ENCODE assay signal across 9 mouse cellular contexts in the genomic region with DNA sequence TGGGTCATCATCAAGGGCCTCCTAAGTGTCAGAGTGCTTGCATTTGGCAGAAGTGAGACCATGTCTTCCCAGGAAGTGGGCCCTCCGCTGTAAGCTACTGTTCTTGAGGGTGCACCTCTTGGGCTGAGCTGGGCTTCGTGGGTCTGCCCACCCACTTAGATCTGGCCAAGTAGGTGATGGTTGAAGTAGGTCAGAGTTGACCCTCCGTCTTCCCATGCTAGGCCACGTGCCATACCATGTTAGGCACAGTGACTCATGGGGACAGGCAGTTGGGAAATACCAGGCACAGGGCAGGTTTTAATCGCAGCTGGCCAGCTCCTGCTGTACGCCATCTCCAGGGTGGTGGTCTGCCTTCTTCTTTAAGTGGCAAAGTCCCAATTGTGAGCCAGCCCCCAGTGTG. TPM values are rescaled to one million over a fixed set of nuclear protein-coding genes. Genes with fewer than 3 reads are reported as not detected.
DNase-seq lines count a peak whose midpoint lies in the region; ATAC-seq and TF ChIP-seq lines count a peak whose summit lies in the region.
"Had no signal": no experiment of that assay in that cellular context is flagged by ENCODE, and none has a peak within 500 bp of the region (broad histone marks: within the 10 kb centered on the region; RNA-seq: fewer than 3 reads in every experiment).

No protein-coding gene starts in this region.

- H3K79me2 ChIP-seq in macrophage (ENCODE audit: inconsistent target): peaks cover 21% of the 10 kb centered on the region

- DNase-seq in cerebellum, adult 8-10 months: peak; percentile 37
- no peak for DNase-seq in cerebellum, adult 9-11 months
- no peak for DNase-seq in liver, embryonic 13.5 days
- DNase-seq in gastrocnemius, adult 2 months: peak; percentile 75
- DNase-seq in spleen, adult 18-20 months: no peak
- no peak for DNase-seq in cerebellum, postnatal 36 days

- H3K4me2 ChIP-seq in liver, embryonic 13.5 days: peak overlapping the region; percentile 100
- H3K4me2 ChIP-seq in liver, embryonic 12.5 days: no peak overlapping the region; the same call in 1 of the 2 replicates

- no peak overlapping the region for H3K9ac ChIP-seq in liver, embryonic 13.5 days
- H3K9ac ChIP-seq in liver, embryonic 12.5 days: no peak overlapping the region

- no peaks in the 10 kb centered on the region for H3K9me3 ChIP-seq in liver, embryonic 13.5 days (replicated peaks)
- H3K9me3 ChIP-seq in liver, embryonic 12.5 days (replicated peaks): no peaks in the 10 kb centered on the region

- H3K4me1 ChIP-seq in liver, embryonic 13.5 days (replicated peaks): peaks cover 49% of the 10 kb centered on the region
- H3K4me1 ChIP-seq in liver, embryonic 12.5 days: peaks cover 40% of the 10 kb centered on the region

- no peak overlapping the region for H3K27ac ChIP-seq in liver, embryonic 13.5 days
- no peak overlapping the region for H3K27ac ChIP-seq in liver, embryonic 12.5 days
- H3K27ac ChIP-seq in gastrocnemius, adult 2 months: peak overlapping the region; percentile 100
- H3K27ac ChIP-seq in macrophage: peak overlapping the region; percentile 77

- peaks cover 32% of the 10 kb centered on the region for H3K27me3 ChIP-seq in liver, embryonic 13.5 days
- H3K27me3 ChIP-seq in liver, embryonic 12.5 days (replicated peaks): peaks cover 26% of the 10 kb centered on the region

- intact Hi-C loops in gastrocnemius, adult 2 months (cut with DNase I): loop anchor here (5.0 kb wide), 1 partner anchor 44 kb away; a partner anchor contains a TSS

- TF ChIP-seq CTCF in gastrocnemius, adult 2 months (IDR thresholded peaks at IDR 0.05): no peak

- ATAC-seq in liver, embryonic 13.5 days (ENCODE audit: low read depth): no peak
- no peak for ATAC-seq in liver, embryonic 12.5 days
- ATAC-seq: CD4-positive, CD25-positive, alpha-beta regulatory T cell, adult 4 months had no signal

- peaks cover 6% of the 10 kb centered on the region for H3K36me3 ChIP-seq in liver, embryonic 13.5 days
- H3K36me3 ChIP-seq in liver, embryonic 12.5 days: peaks cover 21% of the 10 kb centered on the region
- peaks cover 15% of the 10 kb centered on the region; the same call in 1 of the 2 replicates for H3K36me3 ChIP-seq in macrophage (ENCODE audit: inconsistent target)

- 91% methylated on average over 6 of the region's 6 CpGs for WGBS in liver, embryonic 13.5 days (ENCODE audit: insufficient replicate concordance)
- 75% methylated on average over 6 of the region's 6 CpGs for WGBS in liver, embryonic 12.5 days (ENCODE audit: insufficient replicate concordance)
- 39% methylated on average over 6 of the region's 6 CpGs for WGBS in macrophage (ENCODE audit: missing documents)

- peak overlapping the region; percentile 84; the same call in 1 of the 2 replicates for H3K4me3 ChIP-seq in liver, embryonic 13.5 days (replicated peaks)
- no peak overlapping the region for H3K4me3 ChIP-seq in liver, embryonic 12.5 days
- H3K4me3 ChIP-seq in gastrocnemius, adult 2 months: peak overlapping the region; percentile 86
- H3K4me3 ChIP-seq in macrophage (ENCODE audit: inconsistent target): no peak overlapping the region; the same call in 1 of the 2 replicates

RNA-seq across cellular contexts. Expression of a gene that starts 1.7 kb away (rescaled TPM):
- polyA plus RNA-seq in liver, embryonic 13.5 days (2015; fragmentation: Nextera tagmentation; extraction: Ambion mirVana): 11.9 and 13.8 TPM in 2 replicates
- polyA plus RNA-seq in liver, embryonic 12.5 days (2016; fragmentation: Nextera tagmentation; extraction: Ambion mirVana): 16.6 and 17.8 TPM in 2 replicates
- 100 to 1,000 TPM; 345 to 348 TPM for total RNA-seq in gastrocnemius, adult 2 months (2021)
- total RNA-seq in macrophage (2018; cell fraction: chromatin; rRNA removed): 10 to 100 TPM in 22 of 26 experiments, 1 to 10 TPM in 4; 7.5 to 38.7 (median 16.8) TPM
- total RNA-seq in macrophage (2018; cell fraction: cytosol; rRNA removed): 10 to 100 TPM; 37.7 to 80.6 (median 52.0) TPM
- total RNA-seq in macrophage (2018; cell fraction: nucleus; rRNA removed): 10 to 100 TPM; 15.5 to 44.6 (median 23.4) TPM
- polyA plus RNA-seq in macrophage (2018): 36.1 to 135 TPM (median 74.0 TPM) in 3 replicates

RNA-seq across cellular contexts. Expression of a gene that starts 4.2 kb away (rescaled TPM):
- polyA plus RNA-seq in liver, embryonic 13.5 days (2015; fragmentation: Nextera tagmentation; extraction: Ambion mirVana): 3.6 and 4.0 TPM in 2 replicates
- polyA plus RNA-seq in liver, embryonic 12.5 days (2016; fragmentation: Nextera tagmentation; extraction: Ambion mirVana): 3.7 and 5.8 TPM in 2 replicates
- 1 to 10 TPM; 6.1 to 6.3 TPM for total RNA-seq in gastrocnemius, adult 2 months (2021)
- 100 to 1,000 TPM in 3 of 26 experiments, 10 to 100 TPM in 16, 1 to 10 TPM in 7; 3.3 to 175 (median 28.4) TPM for total RNA-seq in macrophage (2018; cell fraction: chromatin; rRNA removed)
- total RNA-seq in macrophage (2018; cell fraction: cytosol; rRNA removed): 10 to 100 TPM in 14 of 26 experiments, 1 to 10 TPM in 12; 2.7 to 27.1 (median 10.4) TPM
- 10 to 100 TPM in 17 of 26 experiments, 1 to 10 TPM in 9; 3.5 to 65.9 (median 13.5) TPM for total RNA-seq in macrophage (2018; cell fraction: nucleus; rRNA removed)
- polyA plus RNA-seq in macrophage (2018): 15.7 to 22.0 TPM (median 19.0 TPM) in 3 replicates
- polyA plus RNA-seq: CD4-positive, CD25-positive, alpha-beta regulatory T cell, adult 4 months had no signal

RNA-seq across cellular contexts. Expression of a gene that starts 9.6 kb away (rescaled TPM):
- polyA plus RNA-seq in liver, embryonic 13.5 days (2015; fragmentation: Nextera tagmentation; extraction: Ambion mirVana): 1,223 and 1,240 TPM in 2 replicates
- 1,288 and 1,344 TPM in 2 replicates for polyA plus RNA-seq in liver, embryonic 12.5 days (2016; fragmentation: Nextera tagmentation; extraction: Ambion mirVana)
- 100 to 1,000 TPM; 567 to 623 TPM for total RNA-seq in gastrocnemius, adult 2 months (2021)
- 100 to 1,000 TPM in 1 of 26 experiments, 10 to 100 TPM in 25; 28.7 to 167 (median 61.5) TPM for total RNA-seq in macrophage (2018; cell fraction: chromatin; rRNA removed)
- total RNA-seq in macrophage (2018; cell fraction: cytosol; rRNA removed): 1,000 to 10,000 TPM in 13 of 26 experiments, 100 to 1,000 TPM in 13; 627 to 1,432 (median 968) TPM
- total RNA-seq in macrophage (2018; cell fraction: nucleus; rRNA removed): 100 to 1,000 TPM; 140 to 327 (median 222) TPM
- 766 to 855 TPM (median 779 TPM) in 3 replicates for polyA plus RNA-seq in macrophage (2018)

RNA-seq across cellular contexts. Expression of a gene that starts 10.5 kb away (rescaled TPM):
- polyA plus RNA-seq in liver, embryonic 13.5 days (2015; fragmentation: Nextera tagmentation; extraction: Ambion mirVana): 4.1 and 5.0 TPM in 2 replicates
- polyA plus RNA-seq in liver, embryonic 12.5 days (2016; fragmentation: Nextera tagmentation; extraction: Ambion mirVana): 5.7 and 6.2 TPM in 2 replicates
- 10 to 100 TPM; 83.2 to 90.2 TPM for total RNA-seq in gastrocnemius, adult 2 months (2021)
- 10 to 100 TPM in 24 of 26 experiments, 1 to 10 TPM in 2; 5.1 to 58.6 (median 27.5) TPM for total RNA-seq in macrophage (2018; cell fraction: chromatin; rRNA removed)
- total RNA-seq in macrophage (2018; cell fraction: cytosol; rRNA removed): 10 to 100 TPM; 32.3 to 71.3 (median 44.7) TPM
- 10 to 100 TPM; 22.8 to 70.2 (median 40.4) TPM for total RNA-seq in macrophage (2018; cell fraction: nucleus; rRNA removed)
- 58.4 to 83.6 TPM (median 60.3 TPM) in 3 replicates for polyA plus RNA-seq in macrophage (2018)

RNA-seq across cellular contexts. Expression of a gene that starts 12.9 kb away (rescaled TPM):
- polyA plus RNA-seq in liver, embryonic 13.5 days (2015; fragmentation: Nextera tagmentation; extraction: Ambion mirVana): 10.9 and 11.4 TPM in 2 replicates
- polyA plus RNA-seq in liver, embryonic 12.5 days (2016; fragmentation: Nextera tagmentation; extraction: Ambion mirVana): 17.3 and 17.7 TPM in 2 replicates
- total RNA-seq in gastrocnemius, adult 2 months (2021): under 1 TPM; 0.08 to 0.20 TPM
- 10 to 100 TPM in 10 of 26 experiments, 1 to 10 TPM in 15, under 1 TPM in 1; 0.95 to 19.7 (median 7.7) TPM for total RNA-seq in macrophage (2018; cell fraction: chromatin; rRNA removed)
- 1 to 10 TPM in 18 of 26 experiments, under 1 TPM in 8; 0.53 to 2.6 (median 1.2) TPM for total RNA-seq in macrophage (2018; cell fraction: cytosol; rRNA removed)
- total RNA-seq in macrophage (2018; cell fraction: nucleus; rRNA removed): 10 to 100 TPM in 4 of 26 experiments, 1 to 10 TPM in 22; 1.3 to 35.6 (median 5.7) TPM
- 1.5 to 4.4 TPM (median 1.7 TPM) in 3 replicates for polyA plus RNA-seq in macrophage (2018)

Comparison
In these comparisons a context has a peak if more than half of its experiments do, and no peak if none do; other contexts are left out.
1. DNase-seq: peak in cerebellum, adult 8-10 months (single experiment) and gastrocnemius, adult 2 months (single experiment); none in cerebellum, adult 9-11 months (single experiment), liver, embryonic 13.5 days (single experiment), spleen, adult 18-20 months (0 of 2) and cerebellum, postnatal 36 days (0 of 2).
2. H3K4me3 ChIP-seq: peak in liver, embryonic 13.5 days (single experiment) and gastrocnemius, adult 2 months (single experiment); none in liver, embryonic 12.5 days (single experiment) and macrophage (single experiment).
3. H3K27ac ChIP-seq: peak in gastrocnemius, adult 2 months (single experiment) and macrophage (single experiment); none in liver, embryonic 13.5 days (single experiment) and liver, embryonic 12.5 days (single experiment).